Mouse (Mus musculus): ENCODE data around the gene Ephb2. TPM values are rescaled to one million over a fixed set of nuclear protein-coding genes. Genes with fewer than 3 reads are reported as not detected.

The Ephb2 gene
- polyA plus RNA-seq, 1 experiment from 2014 or later, result 3.3 TPM

DNA sequence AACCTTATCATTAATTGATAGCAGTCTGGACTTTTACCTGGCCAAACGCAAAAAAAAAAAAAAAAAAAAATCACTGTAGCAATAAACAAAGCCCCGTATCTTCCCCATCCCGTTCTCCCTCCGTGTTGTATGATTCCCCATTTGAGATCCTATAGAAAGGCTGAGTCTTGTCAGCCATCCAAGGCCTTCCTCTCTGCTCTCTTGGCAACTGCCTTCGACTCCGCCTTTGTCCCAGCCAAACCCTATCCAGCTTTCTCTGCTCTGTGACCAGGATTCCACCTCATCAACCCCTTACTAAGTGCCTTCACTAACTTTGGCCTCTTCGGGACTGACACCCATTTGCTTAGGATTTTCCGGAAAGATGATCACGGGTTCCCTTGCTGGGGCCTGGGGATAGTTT lies 2.2 kb upstream of the Ephb2 start:
- DNase-seq (ENCODE audit: low spot score), result no peak

DNA sequence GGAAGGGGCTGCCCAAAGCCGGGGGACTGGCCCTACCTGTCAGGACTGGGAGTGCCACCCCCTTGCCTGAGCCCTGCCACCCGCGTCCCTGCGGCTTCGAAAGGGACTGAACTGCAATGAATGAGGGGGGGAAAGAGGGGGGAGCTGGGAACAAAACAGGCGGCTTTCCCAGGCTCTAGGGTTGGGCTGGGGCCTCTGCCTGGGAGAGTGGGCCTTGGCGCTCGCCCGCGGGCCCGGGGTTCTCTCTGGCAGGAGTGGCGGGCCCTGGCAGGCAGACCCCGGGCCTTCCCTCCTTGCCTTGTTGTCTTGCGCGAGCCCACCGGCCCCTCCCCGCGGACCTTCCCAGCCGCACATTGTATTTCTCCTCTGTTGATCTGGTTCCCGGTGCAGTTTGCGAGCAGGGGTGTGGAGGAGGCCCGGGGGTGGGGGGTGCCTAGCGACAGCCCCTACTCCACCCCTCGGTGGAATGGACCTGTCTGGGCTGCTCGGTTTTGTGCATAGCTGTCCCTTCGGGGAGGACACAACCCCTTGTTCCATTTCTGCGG lies 671 bp upstream of the Ephb2 start:
- DNase-seq (ENCODE audit: low spot score), result no peak

DNA sequence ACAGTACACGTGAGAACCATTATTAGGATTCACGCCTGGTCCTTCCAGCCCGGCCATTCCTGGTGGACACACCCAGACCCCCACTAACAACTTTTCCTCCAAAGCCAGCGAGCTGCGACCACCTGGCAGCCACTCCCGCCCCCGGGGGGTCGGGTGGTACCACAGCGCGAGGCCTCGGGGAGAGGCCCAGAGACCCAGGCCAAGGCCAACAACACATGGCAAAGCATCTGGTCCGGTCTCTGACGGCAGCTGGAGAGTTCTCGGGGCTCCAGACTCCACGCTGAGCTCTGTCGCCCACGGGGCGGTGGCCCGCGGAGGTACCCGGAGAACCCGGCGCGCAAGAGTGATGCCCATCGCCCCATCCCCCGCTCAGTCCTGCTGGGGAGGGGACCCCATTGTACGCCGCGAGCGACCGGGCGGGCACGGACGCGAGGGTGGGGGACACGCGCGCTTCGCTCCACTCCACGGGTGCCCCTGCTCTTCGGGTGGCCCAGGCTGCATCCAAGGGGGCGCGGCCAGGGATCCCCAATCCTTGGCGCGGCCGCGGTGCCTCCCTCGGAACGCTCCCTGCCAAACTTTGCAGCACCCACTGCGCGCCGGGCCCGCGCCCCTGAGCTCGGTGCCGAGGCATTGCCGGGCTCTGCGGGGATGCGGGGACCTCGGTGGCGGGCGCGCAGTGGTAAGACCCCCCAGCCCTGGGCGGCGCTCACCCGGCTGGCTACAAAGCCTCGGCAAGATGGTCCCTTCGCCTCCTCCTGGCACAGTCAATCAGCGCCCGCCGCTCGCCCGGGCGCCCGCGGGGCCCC lies 770 bp downstream of the Ephb2 start:
- DNase-seq (ENCODE audit: low spot score), result peak; percentile 47

DNA sequence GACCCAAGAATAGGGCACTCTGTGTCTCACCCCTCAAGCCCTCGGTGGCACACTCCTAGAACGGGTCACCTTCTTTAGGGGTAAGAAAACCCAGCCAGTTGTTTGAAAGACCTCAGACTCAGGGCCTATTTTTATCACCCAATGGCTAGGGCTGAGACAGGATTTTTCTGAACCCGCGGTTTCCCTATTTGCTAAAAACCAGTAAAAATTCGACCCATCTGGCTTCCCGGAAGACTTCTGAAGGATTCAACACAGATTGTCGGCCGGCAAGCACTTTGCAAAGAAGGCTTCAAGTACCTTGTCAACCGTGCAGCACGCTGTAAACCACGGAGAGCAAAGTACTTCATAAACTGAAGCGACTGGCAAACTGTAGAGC lies 1.4 kb downstream of the Ephb2 start:
- DNase-seq (ENCODE audit: low spot score), result peak; percentile 48

DNA sequence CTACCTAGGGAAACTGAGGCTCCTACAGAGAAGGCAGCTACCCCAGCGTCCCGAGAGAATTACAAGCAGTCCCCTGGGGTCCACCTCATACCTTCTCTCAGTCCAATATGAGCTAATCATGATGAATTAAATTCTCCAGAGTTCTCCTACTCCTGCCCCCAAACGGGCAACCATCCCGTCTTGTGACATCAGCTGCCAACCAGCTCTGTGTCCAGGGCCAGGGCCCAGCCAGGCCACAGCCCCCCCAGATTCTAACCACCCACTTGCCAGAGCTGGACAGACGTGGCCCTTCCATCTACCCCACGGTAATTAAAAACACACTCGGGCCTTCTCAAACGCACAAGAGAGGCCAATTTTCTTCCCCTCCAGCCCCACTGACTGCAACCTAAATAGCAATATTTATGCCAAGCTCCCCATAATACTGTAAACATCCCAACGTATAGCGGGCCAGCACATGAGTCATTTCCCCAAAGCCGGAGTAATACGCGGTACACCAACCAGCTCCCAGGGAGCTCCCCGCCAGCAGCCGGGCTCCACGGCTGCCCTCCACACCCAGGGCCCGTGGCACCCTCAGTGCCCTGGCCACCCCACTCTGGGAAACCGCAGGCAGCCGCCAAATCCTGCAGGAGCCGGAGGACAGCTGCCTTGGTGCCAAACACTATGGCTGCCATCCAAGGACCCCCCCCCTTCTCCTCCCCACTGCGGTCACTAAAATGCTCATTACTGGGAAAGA lies 2.0 kb downstream of the Ephb2 start:
- no peak for DNase-seq (ENCODE audit: low spot score)

DNA sequence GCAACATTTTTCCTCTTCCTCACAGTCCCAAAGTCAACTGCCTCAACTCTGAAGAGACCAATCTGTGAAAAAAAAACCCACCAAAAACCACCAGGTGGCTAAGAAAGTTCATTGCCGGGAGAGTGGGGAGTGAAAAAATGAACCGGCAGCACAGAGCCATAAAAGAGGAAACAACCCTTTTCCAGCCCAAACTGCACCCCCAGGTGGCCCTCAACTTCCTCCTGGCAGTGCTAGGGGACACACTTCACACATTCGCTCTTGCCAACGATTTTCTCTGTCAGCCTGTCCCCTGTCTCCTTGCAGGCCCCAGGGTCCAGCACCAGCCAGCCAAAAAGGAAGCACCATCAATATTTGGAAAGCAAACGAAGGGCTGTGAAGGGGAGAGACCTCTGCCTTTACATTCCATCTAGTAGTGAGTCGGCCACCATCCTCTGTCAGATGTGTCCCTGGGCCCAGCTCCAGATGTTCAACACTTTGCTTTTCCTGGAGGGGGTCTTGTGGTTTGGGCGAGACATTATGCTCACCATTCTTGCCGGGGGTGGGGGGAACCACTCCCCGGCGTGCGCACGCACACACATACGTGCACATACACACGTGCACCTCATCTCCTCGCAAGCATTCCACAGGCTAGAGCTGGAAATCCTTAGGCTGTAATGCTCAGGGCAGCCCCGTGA lies 3.1 kb downstream of the Ephb2 start:
- peak; percentile 65 for DNase-seq (ENCODE audit: low spot score)

DNA sequence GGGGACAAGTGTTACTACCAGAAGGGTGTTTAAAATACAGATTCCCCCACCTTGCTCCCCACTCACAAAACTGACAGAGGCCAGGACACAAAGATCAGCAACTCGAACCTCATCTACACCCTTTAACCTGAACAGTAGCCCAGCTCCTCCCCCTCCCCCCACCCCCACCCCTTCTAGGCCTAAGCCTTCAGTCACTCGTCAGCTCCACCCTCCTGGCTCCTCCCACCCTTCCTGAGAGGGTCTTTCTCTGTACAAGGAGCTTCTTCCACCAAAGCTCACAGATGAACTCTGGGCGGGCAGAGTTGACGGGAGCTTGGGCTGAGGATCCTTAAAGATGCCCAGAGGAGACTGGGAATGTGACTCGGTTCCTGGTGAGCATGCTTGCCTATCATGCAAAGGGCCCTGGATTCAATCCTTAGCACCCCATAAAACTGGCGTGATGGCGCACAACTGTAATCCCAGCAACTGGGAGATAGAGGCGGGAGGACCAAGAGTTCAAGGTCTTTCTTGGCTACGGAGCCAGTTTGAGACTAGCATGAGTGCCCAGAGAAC lies 5.4 kb downstream of the Ephb2 start:
- DNase-seq (ENCODE audit: low spot score), result peak; percentile 46

DNA sequence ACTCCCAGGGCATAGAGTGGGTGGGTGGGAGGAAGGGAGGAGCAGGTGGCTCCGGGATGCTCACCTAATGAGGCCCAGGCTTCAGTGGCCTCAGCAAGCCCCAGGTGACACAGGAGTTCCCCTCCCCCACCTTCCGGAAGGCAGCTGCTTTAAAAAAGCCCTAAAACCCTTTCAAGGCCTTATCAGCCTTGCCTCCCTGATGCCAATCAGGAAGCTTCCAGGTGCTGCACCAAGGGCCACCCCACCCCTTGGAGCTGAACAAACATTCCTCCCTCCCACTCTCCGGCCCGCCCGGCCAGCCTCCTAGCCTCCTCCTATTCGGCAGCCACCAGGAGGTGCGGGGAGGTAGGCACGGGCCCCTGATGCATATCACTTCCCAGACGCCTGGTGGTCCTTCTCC lies 6.0 kb downstream of the Ephb2 start:
- DNase-seq (ENCODE audit: low spot score), result peak; percentile 70

DNA sequence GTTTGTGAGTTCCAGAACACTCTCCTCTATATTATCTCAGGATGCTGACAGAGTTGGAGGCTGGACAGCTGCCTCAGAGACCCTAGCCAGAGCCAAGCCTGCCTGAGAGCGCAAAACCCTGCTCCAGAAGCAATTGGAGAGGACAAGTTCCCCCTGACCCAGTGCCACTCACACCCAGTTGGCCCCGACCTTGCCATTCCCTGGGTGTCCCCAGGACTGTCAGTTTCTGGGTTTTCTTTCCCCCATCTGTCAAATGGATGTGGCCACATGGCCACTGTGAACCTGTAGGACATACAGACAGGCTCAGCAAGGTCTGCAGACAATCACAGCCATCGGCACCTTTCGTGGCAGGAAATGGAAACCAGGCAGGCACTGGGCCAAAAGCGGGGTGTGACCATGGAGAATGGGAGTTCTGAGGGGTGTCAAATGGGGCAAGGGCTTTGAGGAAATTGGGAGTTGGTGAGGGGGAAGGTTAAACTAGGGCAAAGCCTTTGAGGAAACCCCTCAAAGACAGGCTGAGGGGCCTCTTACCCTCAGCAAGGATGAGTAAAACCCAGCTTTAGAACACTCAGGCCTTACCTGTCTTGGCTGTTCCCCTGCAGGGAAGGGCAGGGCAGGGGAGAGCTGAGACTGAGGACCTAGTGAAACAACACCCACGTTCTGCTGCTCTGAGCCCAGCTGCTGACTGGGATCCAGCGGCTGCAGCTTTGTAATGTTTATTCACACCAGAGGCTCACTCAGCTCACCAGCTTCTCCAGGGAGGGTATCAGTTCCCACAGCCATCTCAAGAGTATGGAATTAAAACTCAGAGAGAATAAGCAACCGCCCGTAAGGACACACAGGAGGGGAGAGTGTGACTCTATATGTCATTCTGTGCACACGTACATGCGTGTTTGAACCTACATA lies 6.9 kb downstream of the Ephb2 start:
- no peak for DNase-seq (ENCODE audit: low spot score)

DNA sequence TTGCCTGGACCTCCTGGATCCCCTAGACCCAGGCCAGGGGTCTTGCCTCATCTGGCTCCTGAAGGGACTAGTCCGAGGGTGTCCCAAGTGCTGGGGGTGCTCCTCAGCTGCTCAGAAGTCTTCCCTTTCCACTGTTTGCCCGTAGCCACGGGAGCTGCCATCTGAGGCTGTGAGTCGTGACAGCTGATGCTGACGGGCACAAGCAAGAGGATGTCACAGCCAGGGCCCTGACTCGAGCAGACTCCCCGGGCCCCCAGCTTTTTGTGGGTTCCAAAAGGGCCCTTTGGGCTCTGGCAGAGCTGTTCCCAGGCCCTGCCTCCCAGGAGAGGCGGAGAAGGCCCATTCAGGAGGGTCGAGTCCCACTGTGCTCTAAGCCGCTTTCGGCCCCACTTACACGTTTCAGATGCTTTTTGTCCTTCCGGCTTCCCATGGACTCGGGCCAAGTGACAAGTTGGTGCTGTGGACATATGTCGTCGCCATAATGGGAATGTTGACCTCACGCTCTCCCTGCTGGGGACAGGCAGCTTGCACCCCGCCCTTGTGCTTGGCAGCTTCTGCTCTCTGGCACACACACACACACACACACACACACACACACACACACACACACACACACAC lies 10.7 kb downstream of the Ephb2 start:
- no peak for DNase-seq (ENCODE audit: low spot score)

DNA sequence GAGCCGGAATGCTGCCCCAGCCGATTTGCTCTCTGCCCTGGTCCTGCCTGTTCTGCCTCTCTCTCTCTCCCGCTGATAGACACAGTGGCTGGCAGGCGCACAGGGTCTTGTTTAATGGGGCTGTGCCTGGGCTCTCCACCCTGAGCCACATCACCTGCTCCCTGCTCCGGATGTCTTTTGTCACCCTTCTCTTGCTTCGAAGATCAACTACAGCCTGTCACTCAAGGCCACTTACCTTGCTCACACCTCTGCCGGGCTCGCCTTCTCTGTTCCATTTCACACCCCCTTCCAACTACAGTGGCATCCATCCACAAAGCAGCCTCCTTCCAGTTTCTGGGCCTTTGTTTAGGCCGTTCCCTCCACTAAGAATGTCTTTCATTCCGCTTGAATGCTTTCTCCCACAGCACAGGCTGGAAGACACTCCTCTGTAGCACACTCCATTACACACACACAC lies 15.7 kb downstream of the Ephb2 start:
- no peak for DNase-seq (ENCODE audit: low spot score)

DNA sequence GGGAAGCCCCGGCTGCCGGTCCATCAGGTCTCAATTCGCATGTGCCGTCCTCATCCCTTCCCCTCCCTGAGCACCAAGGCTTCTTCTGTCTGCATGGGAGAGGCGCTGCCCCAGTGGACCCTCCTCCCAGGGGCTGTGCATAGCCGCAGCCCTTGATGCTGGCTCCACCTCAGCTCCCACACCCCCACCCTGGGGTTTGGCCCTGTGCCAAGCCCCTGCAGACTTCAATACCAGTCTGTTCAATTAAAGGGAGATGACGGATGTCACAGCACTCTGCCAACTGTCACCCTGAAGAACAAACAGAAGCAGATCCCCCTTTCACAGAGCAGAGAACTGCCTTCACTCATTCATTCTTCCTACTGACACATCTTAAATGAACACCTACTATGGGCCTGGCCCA lies 19.1 kb downstream of the Ephb2 start:
- peak; percentile 85 for DNase-seq (ENCODE audit: low spot score)

DNA sequence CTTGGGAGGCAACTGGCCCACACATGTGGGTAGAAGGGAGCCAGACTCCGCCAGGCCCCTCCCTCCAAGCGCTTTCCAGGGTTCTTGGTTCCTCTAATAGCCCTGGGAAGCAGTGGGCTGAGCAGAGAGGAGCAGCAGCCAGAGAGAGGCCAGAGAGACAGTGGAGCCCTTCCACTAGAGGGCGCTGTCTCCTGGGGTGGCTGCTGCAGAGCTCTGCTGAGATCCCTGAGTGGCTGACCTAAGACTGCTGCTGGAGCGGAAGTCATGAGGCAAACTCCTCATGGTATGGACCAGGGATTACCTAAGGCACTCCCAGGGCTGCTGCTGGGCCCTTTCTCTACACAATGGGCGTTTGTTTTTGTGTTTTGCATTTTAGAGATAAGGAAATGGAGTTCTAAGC lies 20.4 kb downstream of the Ephb2 start:
- DNase-seq (ENCODE audit: low spot score), result peak; percentile 48

DNA sequence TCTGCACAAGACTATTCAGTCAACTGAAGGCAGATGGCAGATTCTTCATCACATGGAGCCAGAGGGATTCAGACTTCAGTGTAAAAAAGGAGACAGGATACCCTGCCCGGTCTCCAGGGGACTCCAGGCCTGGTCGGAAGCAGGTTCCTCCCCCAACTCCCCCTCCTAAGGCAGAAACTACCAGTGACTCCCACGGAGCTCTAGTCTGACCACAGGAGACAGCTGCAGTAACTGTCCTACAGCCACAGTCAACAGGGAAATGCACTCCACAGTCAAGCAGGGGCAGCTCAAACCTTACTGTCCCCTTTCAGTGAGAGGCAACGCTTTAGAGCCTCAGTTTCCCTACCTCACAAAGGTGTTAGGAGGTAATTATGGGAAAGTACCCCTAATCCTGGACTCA lies 23.2 kb downstream of the Ephb2 start:
- DNase-seq (ENCODE audit: low spot score), result no peak

DNA sequence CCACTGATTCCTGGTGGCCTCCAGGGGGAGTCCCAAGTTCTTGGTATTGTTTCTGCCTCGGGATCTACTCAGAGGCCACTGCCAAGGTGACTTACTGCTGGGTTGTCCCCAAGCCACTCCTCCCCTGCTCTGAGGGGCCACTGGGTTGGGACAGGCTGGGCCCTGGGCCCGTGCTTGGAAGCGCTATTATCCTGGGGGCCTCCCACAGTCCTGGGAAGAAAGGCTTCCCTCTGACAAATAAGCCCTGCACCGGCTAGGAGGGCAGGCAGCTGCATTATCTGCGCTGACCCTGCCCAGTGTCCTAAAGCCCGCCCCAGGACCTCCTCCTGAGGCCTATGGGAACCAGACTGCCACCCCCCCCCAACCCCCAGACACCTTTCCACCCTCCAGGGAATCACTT lies 24.2 kb downstream of the Ephb2 start:
- no peak for DNase-seq (ENCODE audit: low spot score)

DNA sequence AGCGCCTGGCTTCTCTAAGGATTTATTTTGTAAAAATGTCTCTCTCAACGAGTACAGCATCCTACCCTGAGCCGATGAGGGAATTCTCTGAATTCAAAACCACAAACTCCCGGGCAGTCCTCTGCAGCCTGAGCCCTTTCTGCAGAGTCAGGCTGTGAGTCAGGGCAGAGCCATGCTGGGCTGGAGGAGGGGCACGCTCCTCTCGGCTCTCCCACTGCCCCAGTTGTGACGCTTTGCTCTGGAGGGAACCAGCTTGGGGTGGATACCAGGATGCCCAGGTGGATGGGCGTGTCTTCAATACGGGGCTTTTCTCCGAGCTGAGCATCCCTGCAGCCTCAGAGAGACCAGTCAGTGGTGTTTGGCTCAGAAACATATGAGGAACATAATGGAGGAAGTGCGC lies 27.3 kb downstream of the Ephb2 start:
- DNase-seq (ENCODE audit: low spot score), result peak; percentile 39

DNA sequence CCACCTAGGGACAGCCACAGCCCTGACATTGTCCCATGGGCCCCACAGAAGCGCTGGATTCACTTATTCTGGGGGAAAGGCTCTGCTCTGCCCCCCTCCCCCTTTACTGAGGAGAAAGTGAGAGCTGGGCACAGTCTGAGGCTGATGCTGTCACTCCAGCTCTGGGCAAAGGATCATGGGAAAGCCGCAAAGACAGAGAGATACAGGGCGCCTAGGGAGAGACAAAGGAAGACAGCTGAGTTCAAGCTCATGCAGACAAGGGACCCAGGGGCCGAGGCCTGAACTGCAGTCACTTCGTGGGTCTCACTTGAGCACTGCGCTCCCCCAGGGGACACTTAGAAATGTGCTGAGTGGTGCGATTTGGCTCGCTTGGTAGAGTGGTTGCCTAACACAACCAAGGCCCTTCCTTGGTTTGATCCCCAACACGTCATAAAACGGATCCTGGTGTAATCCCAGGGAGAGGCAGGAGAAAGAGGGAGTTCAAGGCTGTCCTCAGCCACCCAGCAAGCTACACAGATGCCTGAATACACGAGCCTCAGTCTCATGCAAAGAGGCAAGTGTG lies 28.3 kb downstream of the Ephb2 start:
- peak; percentile 53 for DNase-seq (ENCODE audit: low spot score)

DNA sequence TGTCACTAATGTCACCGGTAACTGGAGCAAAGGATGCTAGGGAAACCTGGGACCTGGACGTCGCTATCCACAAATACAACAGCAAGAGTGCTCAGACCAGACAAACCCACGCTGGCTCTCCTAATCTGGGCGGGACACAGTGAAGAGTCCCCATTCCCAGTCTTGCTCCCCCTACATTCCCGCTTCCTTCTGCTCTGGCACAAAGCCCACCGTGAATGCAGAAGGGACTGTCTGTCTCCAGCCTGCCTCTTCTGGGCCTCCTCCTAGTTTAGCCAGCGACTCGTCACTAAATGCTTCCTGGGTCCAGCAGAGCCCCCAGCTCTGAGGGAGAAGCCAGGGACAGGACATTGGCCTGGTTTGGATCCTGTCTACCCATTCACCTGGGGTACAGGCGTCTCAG lies 29.5 kb downstream of the Ephb2 start:
- DNase-seq (ENCODE audit: low spot score), result no peak

DNA sequence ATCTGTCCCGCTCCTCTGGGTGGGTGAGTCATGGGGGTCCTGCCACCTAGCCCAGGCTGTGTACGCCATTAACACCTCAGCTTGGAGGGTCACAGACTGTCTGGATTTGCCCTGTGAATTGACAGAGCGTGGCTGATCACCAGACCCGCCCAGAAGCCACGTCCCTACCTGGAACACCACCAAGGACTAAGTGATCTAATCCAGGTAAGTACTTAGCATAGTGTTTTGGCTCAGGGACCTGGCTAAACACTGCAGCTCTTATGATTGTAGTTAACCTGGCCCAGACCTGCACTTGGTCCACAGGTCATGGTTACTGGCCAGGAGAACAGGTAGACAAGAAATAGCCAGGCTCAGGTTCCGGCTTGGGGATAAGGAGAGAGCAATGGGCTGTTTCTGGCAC lies 31.4 kb downstream of the Ephb2 start:
- no peak for DNase-seq (ENCODE audit: low spot score)

DNA sequence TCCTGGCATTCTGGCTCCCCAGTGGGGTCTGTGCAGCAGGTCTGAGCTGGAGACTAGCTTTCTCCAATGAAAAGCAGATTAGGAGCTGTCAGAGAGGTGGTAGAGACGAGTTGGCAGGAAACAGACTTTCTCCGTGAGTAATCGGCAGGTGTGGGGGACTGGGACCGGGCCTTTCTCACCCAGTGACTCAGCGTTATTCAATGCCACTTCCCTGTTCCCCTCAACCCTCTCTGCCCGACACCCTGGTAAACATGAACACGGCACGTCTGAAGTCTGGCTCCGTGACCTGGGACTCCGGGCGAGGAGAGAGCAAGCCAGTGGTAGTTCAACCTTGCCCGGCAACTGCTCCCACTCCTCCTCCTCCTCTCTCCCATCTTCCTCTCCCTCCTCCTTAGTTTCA lies 33.3 kb downstream of the Ephb2 start:
- peak; percentile 79 for DNase-seq (ENCODE audit: low spot score)
